Mouse (Mus musculus): ENCODE measurements around the gene Pou5f1. TPM values are rescaled to one million over a fixed set of nuclear protein-coding genes. Genes with fewer than 3 reads are reported as not detected.
A peak's percentile ranks its signal among the peaks of the same experiment; 100 is the strongest.

Pou5f1 gene
- total RNA-seq, 2 experiments from 2014 or later = 0.23 TPM; not detected in 1

GRCm38 (mm10) chr17:35550871-35551270, 45.1 kb downstream of the Pou5f1 start:
- peak; percentile 22 to 42 for DNase-seq

GRCm38 (mm10) chr17:35551881-35552414, 46.1 kb downstream of the Pou5f1 start, which contains the start of gene Cdsn:
Gene Cdsn, plus strand, starts transcription at chr17:35552128.
- DNase-seq = peak; percentile 54 to 61

- DNase-seq = no peak
These were observed 48.5 kb downstream of the Pou5f1 start for GRCm38 (mm10) chr17:35554321-35554720.

- DNase-seq = no peak
These were observed 49.1 kb downstream of the Pou5f1 start for GRCm38 (mm10) chr17:35554761-35555397.

- DNase-seq = no peak
These were observed 50.5 kb downstream of the Pou5f1 start for GRCm38 (mm10) chr17:35556186-35556765.

GRCm38 (mm10) chr17:35556812-35557211, 51.0 kb downstream of the Pou5f1 start:
- DNase-seq = peak; percentile 43 to 71

GRCm38 (mm10) chr17:35557351-35557750, 51.5 kb downstream of the Pou5f1 start:
- peak; percentile 15 to 30 for DNase-seq

GRCm38 (mm10) chr17:35558216-35558615, 52.4 kb downstream of the Pou5f1 start:
- no peak for DNase-seq

Other genes with a start within 250 kb of the Pou5f1 start
- 100 to 1,000 TPM; 170 to 266 TPM for gene H2-D1, start 243.3 kb upstream of the Pou5f1 start, total RNA-seq (2021)
- gene H2-Q1, start 185.6 kb upstream of the Pou5f1 start, total RNA-seq (2021) = 1 to 10 TPM; 3.3 to 4.5 TPM
- 1 to 10 TPM; 1.4 to 1.9 TPM for gene H2-Q2, start 163.8 kb upstream of the Pou5f1 start, total RNA-seq (2021)
- gene H2-Q4, start 126.4 kb upstream of the Pou5f1 start, total RNA-seq (2021) = 10 to 100 TPM; 24.9 to 29.1 TPM
- gene H2-Q6, start 81.2 kb upstream of the Pou5f1 start, total RNA-seq (2021) = 1 to 10 TPM; 2.4 to 6.2 TPM
- 1 to 10 TPM; 3.8 to 7.4 TPM for gene H2-Q7, start 66.9 kb upstream of the Pou5f1 start, total RNA-seq (2021)
- 1 to 10 TPM; 7.5 to 8.7 TPM for gene H2-Q10, start 35.9 kb upstream of the Pou5f1 start, total RNA-seq (2021)
- 10 to 100 TPM in 1 of 2 experiments, 1 to 10 TPM in 1; 8.3 to 10.0 TPM for gene Tcf19, start 10.8 kb downstream of the Pou5f1 start, total RNA-seq (2021)
- gene Cchcr1, start 11.1 kb downstream of the Pou5f1 start, total RNA-seq (2021) = 1 to 10 TPM; 7.5 to 9.3 TPM
- not detected for gene Psors1c2, start 27.2 kb downstream of the Pou5f1 start, total RNA-seq (2021)
- gene Cdsn, start 46.1 kb downstream of the Pou5f1 start, total RNA-seq (2021) = 1 to 10 TPM in 1 of 2 experiments, under 1 TPM in 1; 0.56 to 1.4 TPM
- gene 2300002M23Rik, start 61.4 kb downstream of the Pou5f1 start, total RNA-seq (2021) = not detected
- not detected for gene Sfta2, start 95.5 kb downstream of the Pou5f1 start, total RNA-seq (2021)
- not detected for gene Gm9573, start 120.6 kb downstream of the Pou5f1 start, total RNA-seq (2021)
- gene Mucl3, start 137.7 kb downstream of the Pou5f1 start, total RNA-seq (2021) = not detected
- gene Vars2, start 161.6 kb downstream of the Pou5f1 start, total RNA-seq (2021) = 10 to 100 TPM; 30.8 to 40.0 TPM
- 10 to 100 TPM; 20.2 to 23.3 TPM for gene Gtf2h4, start 167.7 kb downstream of the Pou5f1 start, total RNA-seq (2021)
- 10 to 100 TPM; 43.4 to 48.8 TPM for gene Ddr1, start 198.6 kb downstream of the Pou5f1 start, total RNA-seq (2021)

All from adrenal gland, postnatal 36 days (tissue).